Mouse (Mus musculus): ENCODE measurements around the gene Wdtc1.
A peak's percentile ranks its signal among the peaks of the same experiment; 100 is the strongest.

DNA sequence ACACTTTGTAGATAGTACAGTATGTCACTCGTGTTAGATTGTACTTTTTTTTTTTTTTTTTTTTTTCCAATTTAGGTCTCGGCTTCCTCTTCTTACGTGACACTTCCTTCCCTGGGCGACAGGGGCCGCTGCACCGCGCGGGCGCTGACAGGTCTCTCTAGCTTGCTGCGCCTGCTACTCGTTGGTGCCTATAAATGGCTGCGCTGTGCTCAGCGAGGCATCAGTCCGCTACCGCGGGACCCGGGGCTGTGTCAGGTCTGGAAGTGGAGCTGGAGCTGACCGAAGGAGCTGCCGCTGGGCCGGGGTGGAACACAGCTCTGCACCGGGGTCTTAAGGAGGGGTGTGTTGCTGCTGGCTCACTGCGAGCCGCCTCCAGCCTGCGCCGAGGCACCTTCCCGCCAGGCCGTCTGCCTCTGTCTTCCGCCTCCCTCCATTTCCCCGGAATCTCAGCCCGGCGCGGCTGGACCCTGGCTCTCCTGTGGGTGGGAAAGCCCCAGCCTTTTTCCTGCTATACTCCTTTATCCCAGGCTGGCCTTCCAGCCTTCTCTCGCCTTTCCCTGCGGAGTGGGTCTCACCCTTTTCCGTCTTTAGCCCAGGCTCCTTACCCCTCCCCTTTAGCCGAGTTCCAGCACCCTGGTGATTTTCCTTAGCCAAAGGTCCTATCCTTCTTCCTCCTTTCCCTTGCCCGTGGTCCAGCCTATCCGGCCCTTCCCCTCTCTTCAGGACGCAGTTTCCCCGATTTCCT is 16.4 kb upstream of the Wdtc1 start, which contains the start of gene Slc9a1:
- TF ChIP-seq CTCF (IDR thresholded peaks at IDR 0.05 in 2 of 3, conservative IDR thresholded peaks at IDR 0.05 in 1 of 3; ENCODE audit: control insufficient read depth in 1 of 3, insufficient read depth in 1 of 3, low read depth in 2 of 3, low read length in 3 of 3, poor library complexity in 1 of 3, severe bottlenecking in 1 of 3) (peak; percentile 91 to 92 (median 92)), TAL1 (IDR thresholded peaks at IDR 0.05; ENCODE audit: low read length) (no peak), GATA1 (IDR thresholded peaks at IDR 0.05; ENCODE audit: low read depth, low read length) (no peak), POLR2AphosphoS5 (IDR thresholded peaks at IDR 0.05; ENCODE audit: borderline replicate concordance, low read depth, low read length) (peak; percentile 94), KAT2A (conservative IDR thresholded peaks at IDR 0.05; ENCODE audit: low read depth, low read length) (no peak; the same call in 1 of the 2 replicates), RCOR1 (IDR thresholded peaks at IDR 0.05; ENCODE audit: low read depth, low read length) (peak; percentile 7; the same call in 1 of the 2 replicates), EP300 (IDR thresholded peaks at IDR 0.05; ENCODE audit: low read depth in 1 of 2, low read length in 2 of 2) (peak in 1 of 2 experiments; percentile 36; a peak in 1 of 4 replicates)

All from MEL (cell line).